Mouse (Mus musculus): ENCODE data around the gene Gm44973. TPM values are rescaled to one million over a fixed set of nuclear protein-coding genes. Genes with fewer than 3 reads are reported as not detected.

The Gm44973 gene
- 17.0 TPM for polyA plus RNA-seq (2017; shearing (Covaris generic))

GRCm38 (mm10) chr7:5015118-5016001 lies at the start of gene Gm44973:
Gene Gm44973 (plus strand): TSS chr7:5015496.

GRCm38 (mm10) chr7:4971068-4971467 lies 44.2 kb upstream of the Gm44973 start, which contains the start of gene Sbk3:
Gene Sbk3 (minus strand): TSS chr7:4971168.

GRCm38 (mm10) chr7:4996003-4996895 lies 19.0 kb upstream of the Gm44973 start, which contains the start of gene Zfp579:
Gene Zfp579 (minus strand): TSS chr7:4996158.

GRCm38 (mm10) chr7:5014251-5015117 lies 812 bp upstream of the Gm44973 start, which contains the start of the genes Zfp524 and Fiz1:
Gene Zfp524 (plus strand): TSS chr7:5014415.
Gene Fiz1 (minus strand): TSS chr7:5014697.

GRCm38 (mm10) chr7:5020000-5020681 lies 4.8 kb downstream of the Gm44973 start, which contains the start of the genes Zfp865 and Ccdc106:
Gene Zfp865 (plus strand): TSS chr7:5020376.
Gene Ccdc106 (plus strand): TSS chr7:5020553.

GRCm38 (mm10) chr7:5033818-5034217 lies 18.5 kb downstream of the Gm44973 start, which contains the start of gene 4632433K11Rik:
Gene 4632433K11Rik (plus strand): TSS chr7:5034118.

GRCm38 (mm10) chr7:5038109-5038732 lies 22.9 kb downstream of the Gm44973 start, which contains the start of gene Zfp784:
Gene Zfp784 (minus strand): TSS chr7:5038446.

GRCm38 (mm10) chr7:5051193-5052192 lies 36.2 kb downstream of the Gm44973 start, which contains the start of gene Zfp580:
Gene Zfp580 (plus strand): TSS chr7:5051538.

GRCm38 (mm10) chr7:5061774-5062359 lies 46.6 kb downstream of the Gm44973 start, which contains the start of gene U2af2:
Gene U2af2 (plus strand): TSS chr7:5062143.

GRCm38 (mm10) chr7:5080010-5080751 lies 64.9 kb downstream of the Gm44973 start, which contains the start of gene Epn1:
Gene Epn1 (plus strand): TSS chr7:5080235.

Other genes starting within 250 kb of the Gm44973 start
- not detected for gene Fam71e2, start 244.2 kb upstream of the Gm44973 start, polyA plus RNA-seq (2017; shearing (Covaris generic))
- gene Il11, start 232.6 kb upstream of the Gm44973 start, polyA plus RNA-seq (2017; shearing (Covaris generic)): not detected
- not detected for gene Tmem190, start 232.6 kb upstream of the Gm44973 start, polyA plus RNA-seq (2017; shearing (Covaris generic))
- gene Tmem238, start 225.8 kb upstream of the Gm44973 start, polyA plus RNA-seq (2017; shearing (Covaris generic)): 0.46 TPM
- 535 TPM for gene Rpl28, start 222.6 kb upstream of the Gm44973 start, polyA plus RNA-seq (2017; shearing (Covaris generic))
- 80.0 TPM for gene Ube2s, start 202.9 kb upstream of the Gm44973 start, polyA plus RNA-seq (2017; shearing (Covaris generic))
- not detected for gene Shisa7, start 170.8 kb upstream of the Gm44973 start, polyA plus RNA-seq (2017; shearing (Covaris generic))
- gene Isoc2b, start 145.2 kb upstream of the Gm44973 start, polyA plus RNA-seq (2017; shearing (Covaris generic)): 44.2 TPM
- gene Isoc2a, start 138.3 kb upstream of the Gm44973 start, polyA plus RNA-seq (2017; shearing (Covaris generic)): 1.1 TPM
- gene Gm36210, start 109.0 kb upstream of the Gm44973 start, polyA plus RNA-seq (2017; shearing (Covaris generic)): not detected
- gene Zfp628, start 100.3 kb upstream of the Gm44973 start, polyA plus RNA-seq (2017; shearing (Covaris generic)): 1.9 TPM
- gene Nat14, start 93.5 kb upstream of the Gm44973 start, polyA plus RNA-seq (2017; shearing (Covaris generic)): 0.71 TPM
- not detected for gene Ssc5d, start 89.7 kb upstream of the Gm44973 start, polyA plus RNA-seq (2017; shearing (Covaris generic))
- 0.43 TPM for gene Sbk2, start 51.1 kb upstream of the Gm44973 start, polyA plus RNA-seq (2017; shearing (Covaris generic))
- gene Sbk3, start 44.3 kb upstream of the Gm44973 start, polyA plus RNA-seq (2017; shearing (Covaris generic)): not detected
- 12.8 TPM for gene Zfp579, start 19.3 kb upstream of the Gm44973 start, polyA plus RNA-seq (2017; shearing (Covaris generic))
- gene Zfp524, start 1.1 kb upstream of the Gm44973 start, polyA plus RNA-seq (2017; shearing (Covaris generic)): 31.7 TPM
- gene Fiz1, start 799 bp upstream of the Gm44973 start, polyA plus RNA-seq (2017; shearing (Covaris generic)): 29.7 TPM
- gene Zfp865, start 4.9 kb downstream of the Gm44973 start, polyA plus RNA-seq (2017; shearing (Covaris generic)): 10.5 TPM
- not detected for gene Ccdc106, start 5.1 kb downstream of the Gm44973 start, polyA plus RNA-seq (2017; shearing (Covaris generic))
- gene 4632433K11Rik, start 18.6 kb downstream of the Gm44973 start, polyA plus RNA-seq (2017; shearing (Covaris generic)): not detected
- 5.3 TPM for gene Zfp784, start 22.9 kb downstream of the Gm44973 start, polyA plus RNA-seq (2017; shearing (Covaris generic))
- 1.2 TPM for gene Zfp580, start 36.0 kb downstream of the Gm44973 start, polyA plus RNA-seq (2017; shearing (Covaris generic))
- 105 TPM for gene U2af2, start 46.6 kb downstream of the Gm44973 start, polyA plus RNA-seq (2017; shearing (Covaris generic))
- gene Epn1, start 64.7 kb downstream of the Gm44973 start, polyA plus RNA-seq (2017; shearing (Covaris generic)): 14.3 TPM
- gene Rfpl4, start 101.5 kb downstream of the Gm44973 start, polyA plus RNA-seq (2017; shearing (Covaris generic)): not detected
- not detected for gene Rasl2-9, start 110.5 kb downstream of the Gm44973 start, polyA plus RNA-seq (2017; shearing (Covaris generic))
- 0.05 TPM for gene Vmn1r55, start 134.2 kb downstream of the Gm44973 start, polyA plus RNA-seq (2017; shearing (Covaris generic))
- not detected for gene Vmn1r56, start 181.3 kb downstream of the Gm44973 start, polyA plus RNA-seq (2017; shearing (Covaris generic))
- gene Vmn1r57, start 203.0 kb downstream of the Gm44973 start, polyA plus RNA-seq (2017; shearing (Covaris generic)): not detected

Data from CD4-positive, CD25-positive, alpha-beta regulatory T cell, adult 9 weeks (primary cell).